Mouse (Mus musculus) CH12.LX (cell line): ENCODE data around the gene Shisa4.

Experiments
- CTCF ChIP-seq, 2 experiments: IDR thresholded peaks in 1 of 2; conservative IDR thresholded peaks in 1 of 2; 2 replicates each; pipeline ENCODE4 v1.5.1; 2011 to 2012; ENCODE audit warnings: low read depth in 2 of 2, low read length in 2 of 2, improper control_type of control experiment in 1 of 2, inconsistent platforms in 1 of 2, mild to moderate bottlenecking in 1 of 2, moderate library complexity in 1 of 2
- EP300 ChIP-seq: IDR thresholded peaks from 2 replicates; pipeline ENCODE4 v1.6.1; 2011; ENCODE audit warnings: low read length, improper control_type of control experiment
- JUND ChIP-seq: conservative IDR thresholded peaks from 2 replicates; pipeline ENCODE4 v1.6.1; 2011; ENCODE audit warnings: low read depth, low read length, improper control_type of control experiment
- MAX ChIP-seq: IDR thresholded peaks from 2 replicates; pipeline ENCODE4 v1.6.1; 2011; ENCODE audit warnings: low read length, improper control_type of control experiment
- MYC ChIP-seq: IDR thresholded peaks from 2 replicates; pipeline ENCODE4 v1.6.1; 2011; ENCODE audit warnings: low read depth, mild to moderate bottlenecking, improper control_type of control experiment, low read length
- POLR2A ChIP-seq: IDR thresholded peaks from 2 replicates; pipeline ENCODE4 v1.6.1; 2011; ENCODE audit warnings: low read depth, mild to moderate bottlenecking, improper control_type of control experiment, low read length
- UBTF ChIP-seq: IDR thresholded peaks from 2 replicates; pipeline ENCODE4 v1.6.1; 2012; ENCODE audit warnings: low read depth, mild to moderate bottlenecking, inconsistent platforms, low read length, improper control_type of control experiment, moderate library complexity
- USF1 ChIP-seq: IDR thresholded peaks from 2 replicates; pipeline ENCODE4 v1.6.1; 2014; ENCODE audit warnings: low read depth, mild to moderate bottlenecking, inconsistent platforms, low read length, improper control_type of control experiment
- ZMIZ1 ChIP-seq: IDR thresholded peaks from 2 replicates; pipeline ENCODE4 v1.6.1; 2012; ENCODE audit warnings: low read depth, mild to moderate bottlenecking, inconsistent platforms, low read length, improper control_type of control experiment
- ZNF384 ChIP-seq: IDR thresholded peaks from 2 replicates; pipeline ENCODE4 v1.6.1; 2012; ENCODE audit warnings: low read depth, low read length, improper control_type of control experiment, inconsistent platforms

DNA sequence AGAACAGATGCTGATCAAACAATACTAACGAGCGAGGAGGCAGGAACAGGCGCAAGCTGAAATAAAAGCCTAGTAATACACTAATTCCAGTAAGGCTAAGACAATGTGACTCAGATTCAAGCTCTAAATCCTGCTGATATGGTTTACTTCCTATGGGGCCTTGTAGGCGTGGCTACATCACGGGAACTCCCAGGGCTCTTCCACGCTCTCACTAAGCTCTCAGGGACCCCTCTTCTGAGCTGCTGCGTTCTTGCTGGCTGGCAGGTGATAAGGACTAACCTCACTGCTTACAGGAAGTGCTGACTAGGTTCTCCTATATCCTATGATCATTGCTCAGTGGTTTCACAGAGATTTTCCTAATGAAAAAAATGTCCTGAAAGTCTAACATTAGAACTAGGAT is 30.3 kb upstream of the Shisa4 start:
- TF ChIP-seq JUND (no peak), ZNF384 (no peak), POLR2A (no peak), CTCF (conservative IDR thresholded peaks at IDR 0.05 in 1 of 2, IDR thresholded peaks at IDR 0.05 in 1 of 2; ENCODE audit: low read depth in 2 of 2, low read length in 2 of 2) (no peak), MYC (no peak), UBTF (no peak), EP300 (no peak), MAX (no peak), USF1 (no peak), ZMIZ1 (no peak)
